In genomic region chr7:102733793-102734192, GRCm38 (mm10) we compare ENCODE assay signal across 33 mouse cellular contexts. TPM values are rescaled to one million over a fixed set of nuclear protein-coding genes. Genes with fewer than 3 reads are reported as not detected.
DNase-seq lines count a peak whose midpoint lies in the region; ATAC-seq and TF ChIP-seq lines count a peak whose summit lies in the region.
"Had no signal": no experiment of that assay in that cellular context is flagged by ENCODE, and none has a peak within 500 bp of the region (broad histone marks: within the 10 kb centered on the region; RNA-seq: fewer than 3 reads in every experiment).

No protein-coding gene starts in this region.

- no peak for TF ChIP-seq CTCF in midbrain, postnatal 0 days (IDR thresholded peaks at IDR 0.05)

- WGBS in heart, embryonic 11.5 days (ENCODE audit: insufficient replicate concordance): 38% methylated on average over 1 of the region's 1 CpGs
- WGBS in kidney, embryonic 16.5 days: 22% methylated on average over 1 of the region's 1 CpGs
- whole genome bisulfite sequencing in midbrain, embryonic 13.5 days: 89% methylated on average over 1 of the region's 1 CpGs
- 80% methylated on average over 1 of the region's 1 CpGs for WGBS in midbrain, postnatal 0 days
- 36% methylated on average over 1 of the region's 1 CpGs for WGBS in limb, embryonic 13.5 days
- 81% methylated on average over 1 of the region's 1 CpGs for WGBS in forebrain, embryonic 12.5 days

- H3K27me3 ChIP-seq in heart, embryonic 11.5 days (ENCODE audit: control insufficient read depth, insufficient read depth, low read length): no peaks in the 10 kb centered on the region
- no peaks in the 10 kb centered on the region for H3K27me3 ChIP-seq in kidney, embryonic 16.5 days (ENCODE audit: insufficient read depth, low read length)
- no peaks in the 10 kb centered on the region for H3K27me3 ChIP-seq in midbrain, embryonic 13.5 days
- H3K27me3 ChIP-seq in midbrain, postnatal 0 days (ENCODE audit: insufficient read depth, low read length): no peaks in the 10 kb centered on the region
- H3K27me3 ChIP-seq in limb, embryonic 13.5 days: no peaks in the 10 kb centered on the region
- H3K27me3 ChIP-seq in forebrain, embryonic 12.5 days: no peaks in the 10 kb centered on the region
- H3K27me3 ChIP-seq: CH12.LX; embryonic facial prominence, embryonic 13.5 days; forebrain, embryonic 13.5 days; heart, embryonic 12.5 days; heart, embryonic 15.5 days; Patski had no signal

- no peak overlapping the region for H3K4me2 ChIP-seq in heart, embryonic 11.5 days
- H3K4me2 ChIP-seq in kidney, embryonic 16.5 days (replicated peaks; ENCODE audit: low read depth, low read length): no peak overlapping the region
- no peak overlapping the region for H3K4me2 ChIP-seq in midbrain, embryonic 13.5 days (replicated peaks)
- no peak overlapping the region for H3K4me2 ChIP-seq in midbrain, postnatal 0 days (ENCODE audit: low read depth, low read length, poor library complexity, severe bottlenecking)
- H3K4me2 ChIP-seq in limb, embryonic 13.5 days (replicated peaks): no peak overlapping the region
- no peak overlapping the region for H3K4me2 ChIP-seq in forebrain, embryonic 12.5 days
- H3K4me2 ChIP-seq: embryonic facial prominence, embryonic 13.5 days; forebrain, embryonic 13.5 days; heart, embryonic 12.5 days; heart, embryonic 15.5 days; hindbrain, embryonic 14.5 days had no signal

- DNase-seq in heart, adult 9 months (ENCODE audit: low spot score in 2 of 2): no peak
- DNase-seq in kidney, postnatal 25 days: no peak
- no peak for DNase-seq in midbrain, postnatal 0 days (ENCODE audit: low spot score)
- DNase-seq: adrenal gland, postnatal 10 days; adrenal gland, postnatal 36 days; B cell, adult 2 months; cerebellum, adult 18-20 months; cerebellum, adult 9-10 months; cerebellum, postnatal 14 days; gastrocnemius, postnatal 10 days; gastrocnemius, postnatal 36 days; heart, adult 2 months; heart, postnatal 10 days; heart, postnatal 36 days had no signal

- H3K4me3 ChIP-seq in heart, embryonic 11.5 days (ENCODE audit: low read depth, low read length): no peak overlapping the region
- no peak overlapping the region for H3K4me3 ChIP-seq in kidney, embryonic 16.5 days (ENCODE audit: low read length)
- no peak overlapping the region for H3K4me3 ChIP-seq in midbrain, embryonic 13.5 days (replicated peaks)
- H3K4me3 ChIP-seq in midbrain, postnatal 0 days (ENCODE audit: low read depth, low read length): no peak overlapping the region
- no peak overlapping the region for H3K4me3 ChIP-seq in limb, embryonic 13.5 days
- no peak overlapping the region for H3K4me3 ChIP-seq in forebrain, embryonic 12.5 days (replicated peaks)
- H3K4me3 ChIP-seq: embryonic facial prominence, embryonic 13.5 days; erythroblast, embryonic 14.5 days; forebrain, embryonic 13.5 days; heart, adult 2 months; heart, embryonic 12.5 days; heart, embryonic 15.5 days; hindbrain, embryonic 10.5 days had no signal

- H3K36me3 ChIP-seq in heart, embryonic 11.5 days (ENCODE audit: control insufficient read depth, insufficient read depth, low read length): no peaks in the 10 kb centered on the region
- H3K36me3 ChIP-seq in kidney, embryonic 16.5 days (ENCODE audit: insufficient read depth, low read length): no peaks in the 10 kb centered on the region
- no peaks in the 10 kb centered on the region for H3K36me3 ChIP-seq in midbrain, embryonic 13.5 days
- no peaks in the 10 kb centered on the region for H3K36me3 ChIP-seq in midbrain, postnatal 0 days (ENCODE audit: insufficient read depth, low read length)
- H3K36me3 ChIP-seq in limb, embryonic 13.5 days: no peaks in the 10 kb centered on the region
- no peaks in the 10 kb centered on the region for H3K36me3 ChIP-seq in forebrain, embryonic 12.5 days (replicated peaks)
- H3K36me3 ChIP-seq: embryonic facial prominence, embryonic 13.5 days; G1E; heart, embryonic 12.5 days; heart, embryonic 15.5 days; hindbrain, embryonic 10.5 days had no signal

- no peaks in the 10 kb centered on the region for H3K4me1 ChIP-seq in heart, embryonic 11.5 days (ENCODE audit: control insufficient read depth, insufficient read depth, low read length)
- H3K4me1 ChIP-seq in kidney, embryonic 16.5 days (ENCODE audit: insufficient read depth, low read length): no peaks in the 10 kb centered on the region
- no peaks in the 10 kb centered on the region for H3K4me1 ChIP-seq in midbrain, embryonic 13.5 days (replicated peaks)
- H3K4me1 ChIP-seq in midbrain, postnatal 0 days (ENCODE audit: insufficient read depth, low read length): no peaks in the 10 kb centered on the region
- no peaks in the 10 kb centered on the region for H3K4me1 ChIP-seq in limb, embryonic 13.5 days
- H3K4me1 ChIP-seq in forebrain, embryonic 12.5 days: no peaks in the 10 kb centered on the region
- H3K4me1 ChIP-seq: embryonic facial prominence, embryonic 13.5 days; forebrain, embryonic 13.5 days; heart, embryonic 12.5 days; heart, embryonic 15.5 days; hindbrain, embryonic 10.5 days had no signal

- ATAC-seq in heart, embryonic 11.5 days (replicated peaks; ENCODE audit: insufficient number of reproducible peaks, low FRiP score, low TSS enrichment): 0 out of 2 replicates have a peak, but pooled peaks have one; percentile 22
- ATAC-seq in kidney, embryonic 16.5 days (ENCODE audit: low FRiP score, low TSS enrichment): peak; percentile 31; the same call in 1 of the 2 replicates
- ATAC-seq in midbrain, embryonic 13.5 days: 0 out of 2 replicates have a peak, but pooled peaks have one; percentile 20
- no peak for ATAC-seq in midbrain, postnatal 0 days (ENCODE audit: low FRiP score)
- 0 out of 2 replicates have a peak, but pooled peaks have one; percentile 36 for ATAC-seq in limb, embryonic 13.5 days (ENCODE audit: low FRiP score, low read depth)
- no peak; the same call in 1 of the 2 replicates for ATAC-seq in forebrain, embryonic 12.5 days (ENCODE audit: low FRiP score)
- ATAC-seq: forebrain, embryonic 13.5 days; forebrain, embryonic 16.5 days; Patski had no signal

- H3K9me3 ChIP-seq in heart, embryonic 11.5 days (replicated peaks; ENCODE audit: control insufficient read depth, low read length): no peaks in the 10 kb centered on the region
- H3K9me3 ChIP-seq in kidney, embryonic 16.5 days (ENCODE audit: low read length): no peaks in the 10 kb centered on the region
- no peaks in the 10 kb centered on the region for H3K9me3 ChIP-seq in midbrain, embryonic 13.5 days
- H3K9me3 ChIP-seq in midbrain, postnatal 0 days (ENCODE audit: low read length): no peaks in the 10 kb centered on the region
- no peaks in the 10 kb centered on the region for H3K9me3 ChIP-seq in limb, embryonic 13.5 days
- H3K9me3 ChIP-seq in forebrain, embryonic 12.5 days: no peaks in the 10 kb centered on the region
- H3K9me3 ChIP-seq: embryonic facial prominence, embryonic 13.5 days; forebrain, embryonic 13.5 days; G1E; heart, embryonic 12.5 days; heart, embryonic 15.5 days; hindbrain, embryonic 10.5 days had no signal

- no peak overlapping the region for H3K27ac ChIP-seq in heart, embryonic 11.5 days (ENCODE audit: low read depth, low read length)
- no peak overlapping the region for H3K27ac ChIP-seq in kidney, embryonic 16.5 days (ENCODE audit: low read length)
- H3K27ac ChIP-seq in midbrain, embryonic 13.5 days: no peak overlapping the region
- H3K27ac ChIP-seq in midbrain, postnatal 0 days (ENCODE audit: low read depth, low read length): no peak overlapping the region
- H3K27ac ChIP-seq in limb, embryonic 13.5 days: no peak overlapping the region
- H3K27ac ChIP-seq in forebrain, embryonic 12.5 days: no peak overlapping the region
- H3K27ac ChIP-seq: embryonic facial prominence, embryonic 13.5 days; forebrain, embryonic 13.5 days; heart, adult 2 months; heart, embryonic 15.5 days; hindbrain, embryonic 10.5 days; hindbrain, embryonic 14.5 days had no signal

- H3K9ac ChIP-seq in heart, embryonic 11.5 days (ENCODE audit: low read depth, low read length): no peak overlapping the region
- H3K9ac ChIP-seq in kidney, embryonic 16.5 days (replicated peaks; ENCODE audit: low read length): no peak overlapping the region
- no peak overlapping the region for H3K9ac ChIP-seq in midbrain, embryonic 13.5 days (replicated peaks)
- H3K9ac ChIP-seq in midbrain, postnatal 0 days (replicated peaks; ENCODE audit: low read length, poor library complexity, severe bottlenecking): no peak overlapping the region
- H3K9ac ChIP-seq in limb, embryonic 13.5 days: no peak overlapping the region
- H3K9ac ChIP-seq in forebrain, embryonic 12.5 days: no peak overlapping the region
- H3K9ac ChIP-seq: embryonic facial prominence, embryonic 13.5 days; forebrain, embryonic 13.5 days; heart, embryonic 12.5 days; heart, embryonic 15.5 days; hindbrain, embryonic 14.5 days had no signal

RNA-seq across cellular contexts. Expression of gene Olfr559, which starts 6.5 kb away (rescaled TPM):
- polyA plus RNA-seq in heart, embryonic 11.5 days (2014; fragmentation: Nextera tagmentation; extraction: Ambion mirVana): not detected in 2 replicates
- polyA plus RNA-seq in kidney, embryonic 16.5 days (2015; fragmentation: Nextera tagmentation; extraction: Ambion mirVana): not detected in 2 replicates
- polyA plus RNA-seq in midbrain, embryonic 13.5 days (2015; fragmentation: Nextera tagmentation; extraction: Ambion mirVana): not detected in 2 replicates
- total RNA-seq in midbrain, postnatal 0 days (2014; rRNA removed): not detected in 2 replicates
- polyA plus RNA-seq in midbrain, postnatal 0 days (2015; fragmentation: Nextera tagmentation; extraction: Ambion mirVana): not detected in 2 replicates
- polyA plus RNA-seq in limb, embryonic 13.5 days (2015; fragmentation: Nextera tagmentation; extraction: Ambion mirVana): not detected in 2 replicates
- not detected in 2 replicates for polyA plus RNA-seq in forebrain, embryonic 12.5 days (2016; fragmentation: Nextera tagmentation; extraction: Ambion mirVana)
- total RNA-seq: adrenal gland, adult 18-20 months; adrenal gland, postnatal 10 days; adrenal gland, postnatal 36 days; CH12.LX; G1E; gastrocnemius, adult 18-20 months; gastrocnemius, postnatal 10 days; gastrocnemius, postnatal 36 days; granulocyte monocyte progenitor cell, adult 5-6 weeks; heart, adult 2 months; heart, postnatal 10 days; heart, postnatal 36 days had no signal
- polyA plus RNA-seq: embryonic facial prominence, embryonic 13.5 days; erythroblast, embryonic 14.5 days; forebrain, embryonic 13.5 days; forebrain, embryonic 16.5 days; G1E; heart, adult 2 months; heart, embryonic 12.5 days; heart, embryonic 15.5 days; hindbrain, embryonic 10.5 days; hindbrain, embryonic 14.5 days; Patski had no signal

RNA-seq across cellular contexts. Expression of gene Olfr33, which starts 14.9 kb away (rescaled TPM):
- not detected in 2 replicates for polyA plus RNA-seq in heart, embryonic 11.5 days (2014; fragmentation: Nextera tagmentation; extraction: Ambion mirVana)
- not detected in 2 replicates for polyA plus RNA-seq in kidney, embryonic 16.5 days (2015; fragmentation: Nextera tagmentation; extraction: Ambion mirVana)
- not detected in 2 replicates for polyA plus RNA-seq in midbrain, embryonic 13.5 days (2015; fragmentation: Nextera tagmentation; extraction: Ambion mirVana)
- total RNA-seq in midbrain, postnatal 0 days (2014; rRNA removed): not detected in 2 replicates
- polyA plus RNA-seq in midbrain, postnatal 0 days (2015; fragmentation: Nextera tagmentation; extraction: Ambion mirVana): not detected in 2 replicates
- polyA plus RNA-seq in limb, embryonic 13.5 days (2015; fragmentation: Nextera tagmentation; extraction: Ambion mirVana): not detected in 2 replicates
- polyA plus RNA-seq in forebrain, embryonic 12.5 days (2016; fragmentation: Nextera tagmentation; extraction: Ambion mirVana): not detected in 2 replicates
- total RNA-seq: adrenal gland, adult 18-20 months; adrenal gland, postnatal 10 days; adrenal gland, postnatal 36 days; CH12.LX; G1E; gastrocnemius, adult 18-20 months; gastrocnemius, postnatal 10 days; gastrocnemius, postnatal 36 days; granulocyte monocyte progenitor cell, adult 5-6 weeks; heart, adult 2 months; heart, postnatal 10 days; heart, postnatal 36 days had no signal
- polyA plus RNA-seq: embryonic facial prominence, embryonic 13.5 days; erythroblast, embryonic 14.5 days; forebrain, embryonic 13.5 days; forebrain, embryonic 16.5 days; G1E; heart, embryonic 12.5 days; heart, embryonic 15.5 days; hindbrain, embryonic 10.5 days; hindbrain, embryonic 14.5 days; Patski had no signal

RNA-seq across cellular contexts. Expression of gene Olfr560, which starts 25.4 kb away (rescaled TPM):
- not detected in 2 replicates for polyA plus RNA-seq in heart, embryonic 11.5 days (2014; fragmentation: Nextera tagmentation; extraction: Ambion mirVana)
- not detected in 2 replicates for polyA plus RNA-seq in kidney, embryonic 16.5 days (2015; fragmentation: Nextera tagmentation; extraction: Ambion mirVana)
- not detected in 2 replicates for polyA plus RNA-seq in midbrain, embryonic 13.5 days (2015; fragmentation: Nextera tagmentation; extraction: Ambion mirVana)
- total RNA-seq in midbrain, postnatal 0 days (2014; rRNA removed): not detected in 2 replicates
- not detected in 2 replicates for polyA plus RNA-seq in midbrain, postnatal 0 days (2015; fragmentation: Nextera tagmentation; extraction: Ambion mirVana)
- not detected in 2 replicates for polyA plus RNA-seq in limb, embryonic 13.5 days (2015; fragmentation: Nextera tagmentation; extraction: Ambion mirVana)
- polyA plus RNA-seq in forebrain, embryonic 12.5 days (2016; fragmentation: Nextera tagmentation; extraction: Ambion mirVana): not detected in 2 replicates
- total RNA-seq: adrenal gland, adult 18-20 months; adrenal gland, postnatal 10 days; adrenal gland, postnatal 36 days; CH12.LX; gastrocnemius, adult 18-20 months; gastrocnemius, postnatal 10 days; granulocyte monocyte progenitor cell, adult 5-6 weeks; heart, adult 2 months; heart, postnatal 36 days had no signal
- polyA plus RNA-seq: embryonic facial prominence, embryonic 13.5 days; erythroblast, embryonic 14.5 days; forebrain, embryonic 13.5 days; forebrain, embryonic 16.5 days; G1E; heart, embryonic 12.5 days; heart, embryonic 15.5 days; hindbrain, embryonic 10.5 days; hindbrain, embryonic 14.5 days; Patski had no signal

RNA-seq across cellular contexts. Expression of gene Olfr78, which starts 25.5 kb away (rescaled TPM):
- 0.10 TPM in 1 of 2 replicates, not detected in the other for polyA plus RNA-seq in heart, embryonic 11.5 days (2014; fragmentation: Nextera tagmentation; extraction: Ambion mirVana)
- 0.58 and 0.89 TPM in 2 replicates for polyA plus RNA-seq in kidney, embryonic 16.5 days (2015; fragmentation: Nextera tagmentation; extraction: Ambion mirVana)
- not detected in 2 replicates for polyA plus RNA-seq in midbrain, embryonic 13.5 days (2015; fragmentation: Nextera tagmentation; extraction: Ambion mirVana)
- total RNA-seq in midbrain, postnatal 0 days (2014; rRNA removed): not detected in 2 replicates
- 0.09 and 0.10 TPM in 2 replicates for polyA plus RNA-seq in midbrain, postnatal 0 days (2015; fragmentation: Nextera tagmentation; extraction: Ambion mirVana)
- polyA plus RNA-seq in limb, embryonic 13.5 days (2015; fragmentation: Nextera tagmentation; extraction: Ambion mirVana): not detected in 2 replicates
- 0.10 TPM in 1 of 2 replicates, not detected in the other for polyA plus RNA-seq in forebrain, embryonic 12.5 days (2016; fragmentation: Nextera tagmentation; extraction: Ambion mirVana)
- total RNA-seq: CH12.LX; granulocyte monocyte progenitor cell, adult 5-6 weeks had no signal
- polyA plus RNA-seq: erythroblast, embryonic 14.5 days; forebrain, embryonic 13.5 days; forebrain, embryonic 16.5 days; G1E; heart, embryonic 12.5 days; Patski had no signal

RNA-seq across cellular contexts. Expression of gene Olfr558, which starts 31.8 kb away (rescaled TPM):
- not detected in 2 replicates for polyA plus RNA-seq in heart, embryonic 11.5 days (2014; fragmentation: Nextera tagmentation; extraction: Ambion mirVana)
- polyA plus RNA-seq in kidney, embryonic 16.5 days (2015; fragmentation: Nextera tagmentation; extraction: Ambion mirVana): 0.92 and 1.1 TPM in 2 replicates
- polyA plus RNA-seq in midbrain, embryonic 13.5 days (2015; fragmentation: Nextera tagmentation; extraction: Ambion mirVana): 0.07 TPM in 1 of 2 replicates, not detected in the other
- 0.05 and 0.16 TPM in 2 replicates for total RNA-seq in midbrain, postnatal 0 days (2014; rRNA removed)
- not detected in 2 replicates for polyA plus RNA-seq in midbrain, postnatal 0 days (2015; fragmentation: Nextera tagmentation; extraction: Ambion mirVana)
- 0.10 and 0.17 TPM in 2 replicates for polyA plus RNA-seq in limb, embryonic 13.5 days (2015; fragmentation: Nextera tagmentation; extraction: Ambion mirVana)
- polyA plus RNA-seq in forebrain, embryonic 12.5 days (2016; fragmentation: Nextera tagmentation; extraction: Ambion mirVana): not detected in 2 replicates
- total RNA-seq: CH12.LX; granulocyte monocyte progenitor cell, adult 5-6 weeks had no signal
- polyA plus RNA-seq: erythroblast, embryonic 14.5 days; forebrain, embryonic 13.5 days; forebrain, embryonic 16.5 days; G1E; heart, embryonic 12.5 days; Patski had no signal

Comparison
In these comparisons a context has a peak if more than half of its experiments do, and no peak if none do; other contexts are left out.
1. ATAC-seq: peak in heart, embryonic 11.5 days (single experiment), kidney, embryonic 16.5 days (single experiment), midbrain, embryonic 13.5 days (single experiment) and limb, embryonic 13.5 days (single experiment); none in midbrain, postnatal 0 days (single experiment) and forebrain, embryonic 12.5 days (single experiment).